15 mouse cellular contexts compared by ENCODE assay signal in the genomic region with DNA sequence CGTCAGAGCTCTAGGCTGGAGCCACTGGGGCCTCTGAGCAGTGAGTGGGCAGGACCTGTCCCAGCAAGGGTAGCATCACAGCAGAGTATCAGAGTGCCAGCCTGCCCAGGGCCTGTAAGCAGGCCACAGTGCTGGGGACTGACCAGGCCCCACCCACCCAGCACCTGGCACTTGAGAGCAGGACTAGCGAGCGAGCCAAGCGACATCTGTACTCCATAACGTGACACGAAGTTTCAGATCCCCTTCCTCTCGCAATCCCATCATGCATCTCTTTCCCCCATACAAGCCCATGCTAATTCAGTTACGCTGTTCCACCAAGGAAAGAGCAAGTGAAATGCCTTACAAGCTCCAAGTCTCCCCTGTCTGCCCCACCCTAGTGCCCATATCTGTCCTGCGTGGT. TPM values are rescaled to one million over a fixed set of nuclear protein-coding genes. Genes with fewer than 3 reads are reported as not detected.
DNase-seq lines count a peak whose midpoint lies in the region; TF ChIP-seq lines count a peak whose summit lies in the region.
"Had no signal": no experiment of that assay in that cellular context is flagged by ENCODE, and none has a peak within 500 bp of the region (broad histone marks: within the 10 kb centered on the region; RNA-seq: fewer than 3 reads in every experiment).

No protein-coding gene starts in this region.

- H3K27me3 ChIP-seq in limb, embryonic 10.5 days (ENCODE audit: low read depth, poor library complexity, severe bottlenecking): no peaks in the 10 kb centered on the region
- H3K27me3 ChIP-seq: heart, embryonic 13.5 days had no signal

- peak overlapping the region; percentile 33; the same call in 1 of the 2 replicates for H3K27ac ChIP-seq in layer of hippocampus, adult 2 months
- peak overlapping the region; percentile 31 for H3K27ac ChIP-seq in limb, embryonic 10.5 days
- H3K27ac ChIP-seq: heart, embryonic 13.5 days; hindbrain, embryonic 10.5 days had no signal

- no peaks in the 10 kb centered on the region for H3K9me3 ChIP-seq in limb, embryonic 10.5 days (replicated peaks)
- H3K9me3 ChIP-seq: heart, embryonic 13.5 days; hindbrain, embryonic 10.5 days had no signal

- 86% methylated on average over 9 of the region's 9 CpGs for WGBS in limb, embryonic 10.5 days

- no peak overlapping the region for H3K4me3 ChIP-seq in layer of hippocampus, adult 2 months
- no peak overlapping the region for H3K4me3 ChIP-seq in limb, embryonic 10.5 days
- H3K4me3 ChIP-seq: heart, embryonic 13.5 days; hindbrain, embryonic 10.5 days had no signal

- H3K4me1 ChIP-seq in limb, embryonic 10.5 days: peaks cover 27% of the 10 kb centered on the region
- H3K4me1 ChIP-seq: hindbrain, embryonic 10.5 days had no signal

- DNase-seq in layer of hippocampus, adult 2 months (ENCODE audit: low spot score in 2 of 2): no peak
- no peak for DNase-seq in layer of hippocampus, adult 18-20 months (ENCODE audit: low spot score in 2 of 2)
- DNase-seq in ES-CJ7 (ENCODE audit: low read depth, low spot score): peak; percentile 21
- no peak for DNase-seq in limb, embryonic 10.5 days (ENCODE audit: low spot score)
- peak; percentile 21 for DNase-seq in spleen, adult 12 weeks (ENCODE audit: low spot score)
- DNase-seq in c-Kit-positive CD71-positive TER-119-positive erythroid progenitor cells, embryonic 14.5 days (ENCODE audit: low spot score): no peak
- DNase-seq in frontal cortex, postnatal 14 days (ENCODE audit: low spot score in 2 of 2): no peak
- DNase-seq in right cerebral cortex, postnatal 36 days (ENCODE audit: low spot score in 2 of 2): no peak
- DNase-seq: cerebellum, postnatal 10 days; kidney, postnatal 14 days; left cerebral cortex, postnatal 4 days; retina, postnatal 1 day; thymus, postnatal 14 days had no signal

- TF ChIP-seq CTCF in layer of hippocampus, adult 2 months (conservative IDR thresholded peaks at IDR 0.05): no peak

- H3K36me3 ChIP-seq in limb, embryonic 10.5 days: peaks cover 20% of the 10 kb centered on the region

RNA-seq across cellular contexts. Expression of gene Lcmt1, which starts 39.1 kb away (rescaled TPM):
- 10 to 100 TPM; 88.7 to 94.3 TPM for total RNA-seq in layer of hippocampus, adult 2 months (2021)
- 10 to 100 TPM; 87.2 to 98.6 TPM for total RNA-seq in layer of hippocampus, adult 18-20 months (2021)
- 51.4 and 55.6 TPM in 2 replicates for polyA plus RNA-seq in limb, embryonic 10.5 days (2016; fragmentation: Nextera tagmentation; extraction: Ambion mirVana)

RNA-seq across cellular contexts. Expression of gene Arhgap17, which starts 39.2 kb away (rescaled TPM):
- 10 to 100 TPM; 29.0 to 35.2 TPM for total RNA-seq in layer of hippocampus, adult 2 months (2021)
- total RNA-seq in layer of hippocampus, adult 18-20 months (2021): 10 to 100 TPM; 24.5 to 25.2 TPM
- polyA plus RNA-seq in limb, embryonic 10.5 days (2016; fragmentation: Nextera tagmentation; extraction: Ambion mirVana): 28.6 and 31.5 TPM in 2 replicates

Comparison
In these comparisons a context has a peak if more than half of its experiments do, and no peak if none do; other contexts are left out.
1. DNase-seq: peak in ES-CJ7 (single experiment) and spleen, adult 12 weeks (single experiment); none in layer of hippocampus, adult 2 months (0 of 2), layer of hippocampus, adult 18-20 months (0 of 2), limb, embryonic 10.5 days (single experiment), c-Kit-positive CD71-positive TER-119-positive erythroid progenitor cells, embryonic 14.5 days (single experiment), frontal cortex, postnatal 14 days (0 of 2) and right cerebral cortex, postnatal 36 days (0 of 2).